Mouse (Mus musculus): Measurements from ENCODE around the gene B3gnt2. TPM values are rescaled to one million over a fixed set of nuclear protein-coding genes. Genes with fewer than 3 reads are reported as not detected.

The B3gnt2 gene
- polyA plus RNA-seq, 1 experiment from 2014 or later: 8.4 TPM

GRCm38 (mm10) chr11:22865635-22866246 lies 5.0 kb upstream of the B3gnt2 start:
- Histone ChIP-seq H3K36me3 (ENCODE audit: control insufficient read depth, insufficient read depth, low read length) (no peaks in the 10 kb centered on the region), H3K4me3 (ENCODE audit: low read depth, low read length) (no peak overlapping the region), H3K27me3 (replicated peaks; ENCODE audit: control insufficient read depth, insufficient read depth, low read length) (0 out of 2 replicates have a peak, but pooled peaks cover 5% of the 10 kb centered on the region), H3K4me2 (ENCODE audit: low read length) (no peak overlapping the region), H3K9ac (ENCODE audit: low read length) (no peak overlapping the region), H3K4me1 (replicated peaks; ENCODE audit: control insufficient read depth, insufficient read depth, low read length) (no peaks in the 10 kb centered on the region), H3K27ac (ENCODE audit: low read depth) (no peak overlapping the region), H3K9me3 (ENCODE audit: control insufficient read depth, low read length) (no peaks in the 10 kb centered on the region)
- 91% methylated on average over 7 of the region's 7 CpGs for WGBS
- ATAC-seq (replicated peaks; ENCODE audit: low FRiP score, low TSS enrichment, low read depth) (no peak), DNase-seq (ENCODE audit: low spot score) (no peak)

GRCm38 (mm10) chr11:22864305-22865060 lies 3.7 kb upstream of the B3gnt2 start:
- no peak overlapping the region for H3K27ac ChIP-seq (ENCODE audit: low read depth)
- ATAC-seq (replicated peaks; ENCODE audit: low FRiP score, low TSS enrichment, low read depth) (no peak), DNase-seq (ENCODE audit: low spot score) (no peak)
- H3K9ac ChIP-seq (ENCODE audit: low read length): no peak overlapping the region
- WGBS: 66% methylated on average over 8 of the region's 8 CpGs
- H3K9me3 ChIP-seq (ENCODE audit: control insufficient read depth, low read length): no peaks in the 10 kb centered on the region
- H3K27me3 ChIP-seq (replicated peaks; ENCODE audit: control insufficient read depth, insufficient read depth, low read length): peaks cover 9% of the 10 kb centered on the region; the same call in 1 of the 2 replicates
- H3K4me1 ChIP-seq (replicated peaks; ENCODE audit: control insufficient read depth, insufficient read depth, low read length): peaks cover 5% of the 10 kb centered on the region; the same call in 1 of the 2 replicates
- no peaks in the 10 kb centered on the region for H3K36me3 ChIP-seq (ENCODE audit: control insufficient read depth, insufficient read depth, low read length)
- H3K4me3 ChIP-seq (ENCODE audit: low read depth, low read length): no peak overlapping the region
- H3K4me2 ChIP-seq (ENCODE audit: low read length): no peak overlapping the region

- Histone ChIP-seq H3K27me3 (replicated peaks; ENCODE audit: control insufficient read depth, insufficient read depth, low read length) (peaks cover 15% of the 10 kb centered on the region), H3K9me3 (ENCODE audit: control insufficient read depth, low read length) (no peaks in the 10 kb centered on the region), H3K4me1 (replicated peaks; ENCODE audit: control insufficient read depth, insufficient read depth, low read length) (peaks cover 9% of the 10 kb centered on the region), H3K36me3 (ENCODE audit: control insufficient read depth, insufficient read depth, low read length) (no peaks in the 10 kb centered on the region), H3K4me3 (ENCODE audit: low read depth, low read length) (no peak overlapping the region), H3K9ac (ENCODE audit: low read length) (no peak overlapping the region), H3K27ac (ENCODE audit: low read depth) (no peak overlapping the region), H3K4me2 (ENCODE audit: low read length) (no peak overlapping the region)
- ATAC-seq (replicated peaks; ENCODE audit: low FRiP score, low TSS enrichment, low read depth): no peak
- WGBS: 52% methylated on average over 4 of the region's 4 CpGs
- DNase-seq (ENCODE audit: low spot score): no peak
Measured at GRCm38 (mm10) chr11:22863581-22863980, 2.8 kb upstream of the B3gnt2 start.

GRCm38 (mm10) chr11:22861315-22861714 lies 554 bp upstream of the B3gnt2 start:
- H3K4me3 ChIP-seq (ENCODE audit: low read depth, low read length): no peak overlapping the region
- ATAC-seq (replicated peaks; ENCODE audit: low FRiP score, low TSS enrichment, low read depth) (no peak), DNase-seq (ENCODE audit: low spot score) (no peak)
- peaks cover 33% of the 10 kb centered on the region for H3K27me3 ChIP-seq (replicated peaks; ENCODE audit: control insufficient read depth, insufficient read depth, low read length)
- no peak overlapping the region for H3K4me2 ChIP-seq (ENCODE audit: low read length)
- H3K9me3 ChIP-seq (ENCODE audit: control insufficient read depth, low read length): no peaks in the 10 kb centered on the region
- peaks cover 10% of the 10 kb centered on the region for H3K4me1 ChIP-seq (replicated peaks; ENCODE audit: control insufficient read depth, insufficient read depth, low read length)
- H3K27ac ChIP-seq (ENCODE audit: low read depth): no peak overlapping the region
- no peak overlapping the region for H3K9ac ChIP-seq (ENCODE audit: low read length)
- WGBS: 69% methylated on average over 4 of the region's 4 CpGs
- H3K36me3 ChIP-seq (ENCODE audit: control insufficient read depth, insufficient read depth, low read length): no peaks in the 10 kb centered on the region

- Histone ChIP-seq H3K36me3 (ENCODE audit: control insufficient read depth, insufficient read depth, low read length) (no peaks in the 10 kb centered on the region), H3K27me3 (replicated peaks; ENCODE audit: control insufficient read depth, insufficient read depth, low read length) (peaks cover 33% of the 10 kb centered on the region), H3K4me2 (ENCODE audit: low read length) (peak overlapping the region; percentile 57), H3K27ac (ENCODE audit: low read depth) (peak overlapping the region; percentile 57), H3K9me3 (ENCODE audit: control insufficient read depth, low read length) (no peaks in the 10 kb centered on the region), H3K4me1 (replicated peaks; ENCODE audit: control insufficient read depth, insufficient read depth, low read length) (peaks cover 10% of the 10 kb centered on the region), H3K4me3 (ENCODE audit: low read depth, low read length) (peak overlapping the region; percentile 72), H3K9ac (ENCODE audit: low read length) (peak overlapping the region; percentile 63)
- DNase-seq (ENCODE audit: low spot score) (peak; percentile 89), ATAC-seq (replicated peaks; ENCODE audit: low FRiP score, low TSS enrichment, low read depth) (peak; percentile 91)
- under 1% methylated on average over 51 of the region's 55 CpGs for WGBS
Measured at GRCm38 (mm10) chr11:22859633-22860334, 977 bp downstream of the B3gnt2 start.

- H3K4me3 ChIP-seq (ENCODE audit: low read depth, low read length): peak overlapping the region; percentile 72
- peak overlapping the region; percentile 57 for H3K27ac ChIP-seq (ENCODE audit: low read depth)
- no peak for DNase-seq (ENCODE audit: low spot score)
- peaks cover 33% of the 10 kb centered on the region for H3K27me3 ChIP-seq (replicated peaks; ENCODE audit: control insufficient read depth, insufficient read depth, low read length)
- peak overlapping the region; percentile 57 for H3K4me2 ChIP-seq (ENCODE audit: low read length)
- peaks cover 10% of the 10 kb centered on the region for H3K4me1 ChIP-seq (replicated peaks; ENCODE audit: control insufficient read depth, insufficient read depth, low read length)
- peak overlapping the region; percentile 63 for H3K9ac ChIP-seq (ENCODE audit: low read length)
- peak; percentile 80 for ATAC-seq (replicated peaks; ENCODE audit: low FRiP score, low TSS enrichment, low read depth)
- H3K9me3 ChIP-seq (ENCODE audit: control insufficient read depth, low read length): no peaks in the 10 kb centered on the region
- H3K36me3 ChIP-seq (ENCODE audit: control insufficient read depth, insufficient read depth, low read length): no peaks in the 10 kb centered on the region
- 0% methylated on average over 14 of the region's 41 CpGs for WGBS
Measured at GRCm38 (mm10) chr11:22859301-22859632, 1.5 kb downstream of the B3gnt2 start.

- peaks cover 29% of the 10 kb centered on the region for H3K27me3 ChIP-seq (replicated peaks; ENCODE audit: control insufficient read depth, insufficient read depth, low read length)
- peak; percentile 73 for DNase-seq (ENCODE audit: low spot score)
- H3K27ac ChIP-seq (ENCODE audit: low read depth): peak overlapping the region; percentile 57
- H3K36me3 ChIP-seq (ENCODE audit: control insufficient read depth, insufficient read depth, low read length): no peaks in the 10 kb centered on the region
- H3K4me2 ChIP-seq (ENCODE audit: low read length): peak overlapping the region; percentile 57
- H3K4me3 ChIP-seq (ENCODE audit: low read depth, low read length): peak overlapping the region; percentile 72
- 3% methylated on average over 50 of the region's 50 CpGs for WGBS
- peak; percentile 51 for ATAC-seq (replicated peaks; ENCODE audit: low FRiP score, low TSS enrichment, low read depth)
- peaks cover 10% of the 10 kb centered on the region for H3K4me1 ChIP-seq (replicated peaks; ENCODE audit: control insufficient read depth, insufficient read depth, low read length)
- H3K9me3 ChIP-seq (ENCODE audit: control insufficient read depth, low read length): no peaks in the 10 kb centered on the region
- peak overlapping the region; percentile 63 for H3K9ac ChIP-seq (ENCODE audit: low read length)
Measured at GRCm38 (mm10) chr11:22858441-22859300, 2.1 kb downstream of the B3gnt2 start.
